Mouse (Mus musculus): ENCODE measurements around the gene Gm20696.
A peak's percentile ranks its signal among the peaks of the same experiment; 100 is the strongest.

Gene Gm20696

DNA sequence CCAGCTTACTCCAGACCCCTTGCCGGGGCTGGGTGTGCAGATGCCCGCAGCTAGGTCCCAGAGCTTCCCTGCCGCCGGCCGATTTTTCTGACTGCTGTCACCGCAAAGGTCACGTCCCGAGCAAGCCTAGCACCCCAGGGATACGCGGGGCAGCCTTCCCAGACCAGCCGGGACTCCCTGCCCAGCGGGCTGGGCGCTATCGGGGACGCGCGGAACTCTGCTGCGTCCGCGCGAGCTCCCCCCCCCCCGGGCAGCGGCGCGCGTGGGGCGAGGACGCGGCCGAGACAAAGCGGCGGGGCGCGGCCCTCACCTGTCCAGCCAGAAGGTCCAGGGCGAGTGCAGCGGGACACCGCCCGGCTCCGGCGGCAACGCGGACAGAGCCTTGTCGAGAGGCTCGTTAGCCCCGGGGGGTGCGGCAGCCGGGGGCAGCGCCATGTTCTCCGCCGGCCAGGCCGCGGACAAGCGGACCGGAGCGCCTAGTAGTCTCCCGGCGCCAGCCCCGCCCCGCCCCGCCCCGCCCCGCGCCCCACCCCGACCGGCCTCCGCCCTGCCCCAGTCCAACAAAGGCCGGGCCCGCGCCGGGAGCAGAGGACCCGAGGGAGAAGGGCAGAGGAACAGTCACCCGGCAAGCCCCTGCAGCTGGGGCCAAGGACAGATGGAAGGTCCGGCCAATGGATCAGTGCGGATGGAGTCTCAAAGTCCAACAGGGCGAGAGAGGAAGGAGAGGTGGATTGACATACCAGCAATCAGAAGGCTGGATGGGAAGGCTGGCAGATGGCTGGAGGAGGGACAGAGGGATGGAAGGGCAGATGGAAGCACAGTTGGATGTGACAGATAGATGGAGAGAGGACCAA, at the start of gene Gm20696, which contains the start of gene Eif4e3:
Gene Gm20696 (minus strand): TSS at position 480 of the 854 bp plus-strand sequence.
Gene Eif4e3 (minus strand): TSS at position 454 of the 854 bp plus-strand sequence.
- DNase-seq (ENCODE audit: low spot score in 2 of 2): peak in 1 of 2 experiments; percentile 71

DNA sequence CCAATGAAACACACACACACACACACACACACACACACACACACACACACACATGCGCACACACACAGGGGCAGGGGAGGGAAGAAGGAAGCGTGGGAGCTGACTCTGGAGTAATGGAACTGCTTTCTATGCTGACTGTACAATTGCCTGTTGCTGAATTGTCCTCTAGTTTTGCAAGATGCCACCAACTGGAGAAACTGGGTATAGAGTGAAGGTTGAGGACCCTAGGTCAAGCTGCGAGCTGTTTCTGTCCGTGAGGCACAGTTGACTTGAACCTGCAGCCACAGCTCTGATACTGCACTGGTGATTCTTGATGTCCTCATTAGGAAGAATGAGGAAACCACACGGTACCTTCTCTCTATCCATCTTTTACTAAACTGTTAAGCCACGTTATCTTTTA, 49.3 kb upstream of the Gm20696 start:
- DNase-seq (ENCODE audit: low spot score in 2 of 2): no peak

DNA sequence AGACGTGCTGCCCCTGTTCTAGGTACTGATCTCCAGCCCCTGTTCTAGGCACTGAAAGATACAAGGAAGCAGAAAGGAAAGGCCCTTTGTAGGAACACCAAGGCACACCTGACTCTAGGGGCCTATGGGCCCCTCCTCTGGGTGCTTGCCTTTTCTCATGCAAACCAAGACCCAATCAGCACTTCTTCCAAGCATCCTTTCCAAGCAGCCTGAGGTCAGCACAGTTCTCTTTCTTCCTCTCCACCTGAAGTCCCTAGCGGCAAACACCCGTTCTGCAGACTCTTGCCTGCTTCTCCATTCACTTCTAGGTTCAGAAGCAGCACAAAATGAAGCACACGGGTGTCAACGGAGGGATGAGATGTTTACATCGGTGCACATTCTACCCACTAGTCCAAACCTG, 48.6 kb upstream of the Gm20696 start:
- DNase-seq (ENCODE audit: low spot score in 2 of 2): no peak

DNA sequence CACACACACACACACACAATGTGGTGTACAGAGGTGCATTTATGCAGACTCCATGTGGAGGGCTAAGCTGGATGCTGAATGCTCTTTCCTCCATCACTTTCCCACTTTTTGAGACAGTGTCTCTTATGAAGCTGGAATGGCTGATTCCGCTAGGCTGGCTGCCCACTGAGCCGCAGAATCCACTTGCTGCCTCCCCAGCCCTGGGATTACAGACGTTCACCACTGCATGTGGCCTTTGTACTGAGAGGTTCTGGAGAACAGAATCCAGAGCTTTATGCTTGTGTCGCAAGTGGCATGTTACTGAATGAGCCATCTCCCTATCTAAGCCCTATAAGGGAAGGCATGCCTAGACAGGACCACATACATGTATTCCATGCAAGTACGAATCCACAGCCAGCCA, 46.7 kb upstream of the Gm20696 start:
- DNase-seq (ENCODE audit: low spot score in 2 of 2): no peak

DNA sequence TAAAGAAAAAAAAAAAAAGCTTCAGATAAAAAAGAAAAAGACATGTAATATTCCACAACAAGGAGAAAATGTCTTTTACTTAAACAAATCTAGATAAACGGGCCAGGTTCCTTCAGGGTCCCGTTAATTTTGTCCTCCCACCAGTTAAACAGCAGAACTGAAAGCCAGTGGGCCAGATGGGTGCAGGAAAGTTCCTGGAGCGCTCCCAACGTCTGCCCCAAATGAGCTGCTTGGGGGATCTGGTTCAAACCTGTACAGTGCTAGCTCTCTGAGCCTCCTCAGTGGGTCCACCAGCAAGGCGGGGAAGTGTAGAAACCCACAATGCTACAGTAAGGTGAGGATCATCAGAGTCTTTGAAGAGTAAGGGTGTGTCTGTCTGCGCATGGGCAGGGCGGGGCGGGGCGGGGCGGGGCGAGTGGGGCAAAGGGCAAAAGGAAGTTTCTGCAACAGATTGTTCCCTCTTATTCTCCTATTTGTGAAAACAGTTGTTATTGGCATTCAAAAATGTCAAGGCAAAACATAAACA, 45.0 kb upstream of the Gm20696 start:
- no peak for DNase-seq (ENCODE audit: low spot score in 2 of 2)

DNA sequence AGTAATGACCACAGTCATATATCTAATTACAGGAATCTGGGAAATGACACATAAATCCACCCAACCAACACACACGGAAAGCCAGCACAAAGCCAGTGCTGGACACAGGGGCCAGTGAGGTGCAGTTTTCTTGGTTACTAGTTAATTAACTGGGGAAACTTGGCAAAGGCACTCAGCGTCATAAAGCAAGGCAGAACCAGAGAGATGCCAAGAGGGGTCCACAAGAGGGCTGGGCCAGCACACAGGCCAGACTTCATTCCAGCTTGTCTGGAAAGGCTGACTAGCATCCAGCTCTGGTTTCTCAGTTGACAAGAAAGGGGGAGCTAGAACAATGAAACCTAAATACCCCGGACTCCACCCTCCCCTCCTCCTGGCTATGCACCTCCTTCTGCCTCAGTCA, 33.9 kb upstream of the Gm20696 start:
- DNase-seq (ENCODE audit: low spot score in 2 of 2): no peak

DNA sequence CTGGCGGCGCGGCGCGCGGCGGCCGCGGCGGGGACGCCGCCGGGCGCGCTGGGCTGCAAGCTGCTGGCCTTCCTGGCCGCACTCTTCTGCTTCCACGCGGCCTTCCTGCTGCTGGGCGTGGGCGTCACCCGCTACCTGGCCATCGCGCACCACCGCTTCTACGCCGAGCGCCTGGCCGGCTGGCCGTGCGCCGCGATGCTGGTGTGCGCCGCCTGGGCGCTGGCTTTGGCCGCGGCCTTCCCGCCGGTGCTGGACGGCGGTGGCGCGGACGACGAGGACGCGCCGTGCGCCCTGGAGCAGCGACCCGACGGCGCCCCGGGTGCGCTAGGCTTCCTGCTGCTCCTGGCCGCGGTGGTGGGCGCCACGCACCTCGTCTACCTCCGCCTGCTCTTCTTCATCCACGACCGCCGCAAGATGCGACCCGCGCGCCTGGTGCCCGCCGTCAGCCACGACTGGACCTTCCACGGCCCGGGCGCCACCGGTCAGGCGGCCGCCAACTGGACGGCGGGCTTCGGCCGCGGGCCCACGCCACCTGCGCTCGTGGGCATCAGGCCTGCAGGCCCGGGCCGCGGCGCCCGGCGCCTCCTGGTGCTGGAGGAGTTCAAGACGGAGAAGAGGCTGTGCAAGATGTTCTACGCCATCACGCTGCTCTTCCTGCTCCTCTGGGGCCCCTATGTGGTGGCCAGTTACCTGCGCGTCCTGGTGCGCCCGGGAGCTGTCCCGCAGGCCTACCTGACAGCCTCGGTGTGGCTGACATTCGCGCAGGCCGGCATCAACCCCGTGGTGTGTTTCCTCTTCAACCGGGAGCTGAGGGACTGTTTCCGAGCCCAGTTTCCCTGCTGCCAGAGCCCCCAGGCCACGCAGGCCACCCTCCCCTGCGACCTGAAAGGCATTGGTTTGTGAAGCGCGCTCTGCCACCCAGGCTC, 26.6 kb upstream of the Gm20696 start:
- peak in 1 of 2 experiments; percentile 52 for DNase-seq (ENCODE audit: low spot score in 2 of 2)

DNA sequence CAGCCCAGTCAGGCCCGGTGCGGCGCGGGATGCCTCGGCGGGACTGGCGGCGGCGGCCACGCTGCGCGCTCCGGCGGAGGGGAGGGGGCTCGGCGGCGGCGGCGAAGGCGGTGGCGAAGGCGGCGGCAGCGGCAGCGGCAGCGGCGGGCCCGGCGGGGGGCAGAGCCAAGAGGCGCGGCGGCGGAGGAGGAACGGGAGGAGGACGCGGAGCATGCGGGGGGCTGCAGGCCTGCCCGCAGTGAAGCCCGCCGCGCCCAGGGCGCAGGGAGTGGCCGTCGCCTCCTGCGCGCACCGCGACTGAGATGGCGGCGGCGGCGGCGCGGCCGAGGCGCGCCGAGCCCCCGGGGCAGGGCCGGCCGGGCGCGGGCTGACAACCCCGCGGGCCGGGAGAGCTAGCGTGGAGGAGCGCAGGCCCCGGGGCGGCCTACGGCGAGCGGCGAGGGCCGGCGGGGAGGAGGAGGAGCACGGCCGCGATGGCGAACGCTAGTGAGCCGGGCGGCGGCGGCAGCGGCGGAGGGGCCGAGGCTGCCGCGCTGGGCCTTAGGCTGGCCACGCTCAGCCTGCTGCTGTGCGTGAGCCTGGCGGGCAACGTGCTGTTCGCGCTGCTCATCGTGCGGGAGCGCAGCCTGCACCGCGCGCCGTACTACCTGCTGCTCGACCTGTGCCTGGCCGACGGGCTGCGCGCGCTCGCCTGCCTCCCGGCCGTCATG, 25.8 kb upstream of the Gm20696 start, which contains the start of gene Gpr27:
Gene Gpr27 (plus strand): TSS at position 474 of the 710 bp plus-strand sequence.
- peak; percentile 38 to 57 for DNase-seq (ENCODE audit: low spot score in 2 of 2)

DNA sequence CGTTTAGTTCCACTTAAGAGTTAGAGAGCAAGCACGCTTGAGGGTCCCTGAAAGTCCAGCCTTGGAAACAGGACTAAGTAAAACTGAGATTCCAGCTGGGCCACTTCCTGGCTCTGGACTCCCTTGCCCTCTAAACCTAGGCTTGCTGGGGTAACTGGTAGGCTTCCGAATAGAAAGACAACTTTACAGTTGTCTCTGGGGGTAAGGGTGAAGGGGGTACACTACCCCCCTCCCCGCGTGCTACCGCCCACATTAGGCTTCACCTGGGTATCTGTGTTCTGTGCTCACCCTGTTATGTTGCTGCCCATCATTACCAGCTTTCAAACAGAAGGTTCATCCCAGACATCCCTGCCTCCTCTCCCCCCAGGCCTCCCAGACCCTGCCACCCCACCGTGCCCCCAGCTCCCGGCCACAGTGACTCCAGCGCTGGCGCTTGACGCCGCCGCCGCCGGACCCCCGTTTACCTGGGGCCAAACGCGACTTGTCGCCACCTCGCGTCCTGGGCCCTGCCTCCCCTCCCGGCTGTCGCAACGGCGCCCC, 25.1 kb upstream of the Gm20696 start:
- DNase-seq (ENCODE audit: low spot score in 2 of 2): no peak

DNA sequence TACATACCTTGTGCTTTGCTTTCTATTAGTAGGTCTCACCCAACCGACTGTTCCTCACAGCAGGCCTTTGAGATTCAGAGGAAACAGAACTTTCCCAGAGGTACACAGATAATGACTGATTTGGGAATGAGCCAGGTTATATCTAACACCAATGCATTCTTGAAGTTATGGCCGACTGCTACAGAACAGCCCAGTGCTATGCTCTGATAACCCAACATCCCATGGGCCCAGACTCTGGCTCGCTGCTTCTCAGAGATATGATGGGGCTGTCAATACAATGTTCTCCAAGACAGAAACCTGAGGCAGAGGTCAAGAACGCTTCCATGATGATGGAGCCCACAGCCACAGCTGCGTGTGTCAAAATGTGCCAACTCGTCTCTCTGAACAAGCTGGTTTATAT, 21.9 kb upstream of the Gm20696 start:
- no peak for DNase-seq (ENCODE audit: low spot score in 2 of 2)

DNA sequence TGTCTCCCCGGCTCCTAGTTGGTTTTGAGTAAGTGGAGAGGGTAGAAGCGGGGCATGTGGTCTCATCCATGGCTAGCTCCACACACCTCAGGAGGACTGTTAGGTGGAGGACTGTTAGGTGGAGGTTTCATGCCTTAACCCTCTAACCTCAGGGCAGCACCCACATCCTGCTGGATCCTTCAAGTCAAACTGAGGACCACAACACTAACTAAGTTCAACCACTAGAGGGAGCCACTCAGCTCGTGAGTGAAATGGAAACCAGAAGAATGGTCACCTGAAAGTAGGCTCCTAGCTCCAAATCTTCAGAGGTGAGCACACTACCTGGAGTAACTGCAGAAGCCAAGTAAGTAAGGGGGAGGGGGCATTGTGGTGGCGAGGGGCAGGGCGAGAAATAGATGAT, 18.3 kb upstream of the Gm20696 start:
- DNase-seq (ENCODE audit: low spot score in 2 of 2): no peak

DNA sequence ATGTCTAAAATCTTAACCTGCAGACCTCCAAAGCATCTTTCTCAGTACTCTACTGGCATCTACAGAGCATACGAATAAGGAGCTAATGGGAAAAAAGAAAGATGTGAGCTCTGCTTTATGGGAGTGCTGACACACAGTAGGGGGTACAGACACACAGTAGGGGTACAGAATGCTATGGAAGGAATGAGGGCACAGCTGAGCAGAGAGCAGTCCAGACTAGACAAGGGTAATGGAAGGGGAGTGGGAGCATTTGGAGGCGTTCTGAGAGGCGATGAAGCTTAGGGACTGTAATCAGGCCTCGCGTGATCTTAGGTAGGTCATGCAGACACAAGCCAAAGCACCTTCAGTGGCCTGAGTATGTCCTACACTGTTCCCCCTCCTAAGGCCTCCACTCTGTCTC, 17.4 kb upstream of the Gm20696 start:
- DNase-seq (ENCODE audit: low spot score in 2 of 2): no peak

DNA sequence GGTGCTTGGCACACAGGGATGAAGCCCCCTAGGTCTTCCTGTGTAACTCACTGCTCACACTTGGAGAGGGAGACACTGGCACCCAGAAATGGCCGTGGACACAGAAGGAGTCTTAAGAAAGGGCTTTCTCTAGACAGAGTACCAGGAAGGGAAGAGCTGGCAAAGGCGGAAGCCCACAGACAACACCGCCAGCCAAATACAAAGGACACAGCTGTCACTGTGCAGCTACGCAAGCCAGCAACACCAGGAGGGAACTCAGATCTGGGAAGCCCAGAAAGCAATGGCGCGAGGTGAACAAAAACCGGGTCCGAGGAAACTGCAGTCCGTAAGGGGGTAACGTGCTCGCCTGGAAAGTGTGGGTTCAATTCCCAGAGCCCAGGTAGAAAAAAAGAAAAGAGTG, 11.5 kb upstream of the Gm20696 start:
- peak in 1 of 2 experiments; percentile 37 for DNase-seq (ENCODE audit: low spot score in 2 of 2)

DNA sequence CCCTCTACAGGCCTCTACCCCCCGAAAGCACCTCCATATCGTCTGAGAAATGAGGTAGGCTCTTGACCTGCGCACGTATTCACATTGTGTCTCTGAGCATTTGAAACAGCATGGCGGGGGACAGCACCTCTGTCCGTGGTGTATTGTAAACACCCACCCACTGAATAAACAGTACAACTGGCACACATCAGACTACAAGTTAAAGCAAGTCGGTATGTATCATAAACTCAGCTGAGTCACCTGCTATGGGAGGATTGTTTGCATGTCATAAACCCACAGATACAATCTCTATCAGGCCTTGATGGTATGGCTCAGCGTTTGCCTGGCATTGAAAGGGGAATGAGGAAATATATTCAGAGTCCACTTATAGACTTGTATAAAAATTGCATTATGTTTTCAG, 10.7 kb upstream of the Gm20696 start:
- no peak for DNase-seq (ENCODE audit: low spot score in 2 of 2)

DNA sequence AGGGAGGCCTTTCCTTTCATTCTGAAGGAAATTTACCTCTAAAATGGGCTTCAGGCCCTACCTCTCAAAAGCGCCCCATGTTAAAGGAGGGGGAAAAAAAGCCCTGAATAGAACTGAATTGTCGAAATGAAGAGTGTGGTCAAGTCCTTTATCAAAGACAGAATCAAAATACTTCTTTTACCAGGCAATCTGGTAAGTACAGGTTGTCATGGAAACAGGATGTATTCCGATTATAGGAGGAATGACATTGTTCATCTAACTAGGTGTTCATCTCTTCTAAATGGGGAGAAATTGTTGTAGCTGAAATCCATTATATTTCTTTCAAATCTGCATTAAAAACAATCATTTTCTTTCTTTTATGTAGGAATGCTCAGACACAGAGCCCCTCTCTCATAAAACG, 7.9 kb upstream of the Gm20696 start:
- DNase-seq (ENCODE audit: low spot score in 2 of 2): no peak

DNA sequence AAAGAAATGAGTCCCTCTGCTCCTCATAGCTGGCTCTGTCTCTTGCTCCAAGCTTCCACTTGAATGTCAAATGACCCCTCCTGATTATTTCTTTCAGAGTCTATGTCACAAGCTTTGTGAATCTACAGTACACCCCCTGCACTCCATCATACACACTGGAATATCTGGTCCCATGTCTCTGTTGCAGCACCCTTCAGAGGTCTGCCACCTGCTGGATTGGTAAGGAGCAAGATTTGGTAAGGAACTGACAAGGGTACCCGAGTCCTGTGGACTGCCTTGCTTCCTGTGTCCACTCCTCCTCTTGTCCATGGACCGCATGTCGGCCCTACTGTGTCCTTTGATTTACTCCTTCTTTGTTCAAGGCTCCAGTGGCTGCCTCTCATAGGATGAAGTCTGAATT, 5.2 kb upstream of the Gm20696 start:
- no peak for DNase-seq (ENCODE audit: low spot score in 2 of 2)

DNA sequence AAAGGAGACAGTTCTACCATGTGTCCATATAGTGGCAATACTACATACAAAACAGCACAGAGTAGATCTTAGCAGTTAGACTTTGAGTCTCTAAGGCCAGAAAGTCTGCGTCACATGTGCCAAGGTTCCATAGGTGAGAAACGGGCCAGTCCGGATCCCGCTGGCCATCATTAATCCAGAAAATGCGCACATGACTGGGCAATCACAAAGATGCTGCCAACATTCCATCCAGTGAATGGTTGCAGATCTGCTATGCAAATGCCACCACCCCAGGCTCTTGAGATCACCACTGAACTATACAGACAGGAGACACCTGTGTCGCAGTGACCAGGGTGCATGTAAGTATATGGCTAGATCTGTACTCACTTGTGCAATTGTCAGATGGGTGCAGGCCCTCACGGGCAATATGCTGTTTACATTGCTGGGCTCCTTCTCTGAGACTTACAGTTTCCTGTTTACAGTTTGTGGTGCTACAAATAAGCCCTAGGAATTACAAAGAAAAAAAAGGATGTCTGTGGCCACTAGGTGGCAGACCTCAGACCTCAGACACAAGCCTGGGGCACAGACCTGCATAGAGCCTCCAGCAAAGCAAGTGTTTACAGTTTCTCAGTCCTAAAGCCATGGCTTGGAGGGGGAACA, 4.0 kb upstream of the Gm20696 start:
- DNase-seq (ENCODE audit: low spot score in 2 of 2): peak in 1 of 2 experiments; percentile 60

DNA sequence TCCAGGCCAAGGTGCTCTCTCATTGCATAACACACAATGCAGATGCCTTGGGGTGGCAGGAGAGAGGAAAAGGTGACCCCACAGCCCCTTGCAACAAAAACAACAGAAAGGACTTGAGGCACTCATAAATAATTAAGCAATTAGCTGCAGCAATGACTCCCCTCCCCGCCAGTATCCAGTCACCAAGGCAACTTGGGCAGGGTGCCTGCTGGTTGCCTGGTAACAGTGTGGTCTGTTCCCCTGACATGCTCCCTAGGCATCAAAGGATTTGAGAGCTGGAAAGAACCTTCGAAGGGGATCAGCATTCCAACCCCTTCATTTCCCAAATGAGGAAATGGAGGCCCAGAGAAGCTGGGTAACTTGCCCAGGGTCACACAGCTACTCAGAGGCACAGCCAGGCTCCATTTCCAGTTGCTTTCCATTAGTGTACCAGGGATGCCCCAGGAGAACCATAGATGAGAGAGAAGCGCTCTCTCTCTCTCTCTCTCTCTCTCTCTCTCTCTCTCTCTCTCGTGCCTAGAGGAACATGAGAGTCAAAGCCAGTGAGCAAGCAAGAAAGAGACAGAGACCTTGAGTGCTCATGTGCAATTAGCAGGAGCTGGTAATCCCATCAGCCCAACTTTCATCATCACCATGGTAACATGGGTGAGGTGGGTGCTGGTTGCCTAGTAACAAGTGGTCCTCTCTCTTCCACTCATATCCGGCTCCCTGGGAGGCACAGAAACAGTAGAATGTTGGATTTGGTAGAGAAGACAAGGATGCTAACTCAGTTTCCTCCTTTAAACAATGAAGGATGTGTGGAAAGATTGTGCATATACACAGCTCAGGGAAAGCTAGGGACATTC, 3.1 kb upstream of the Gm20696 start:
- peak; percentile 55 to 82 for DNase-seq (ENCODE audit: low spot score in 2 of 2)

DNA sequence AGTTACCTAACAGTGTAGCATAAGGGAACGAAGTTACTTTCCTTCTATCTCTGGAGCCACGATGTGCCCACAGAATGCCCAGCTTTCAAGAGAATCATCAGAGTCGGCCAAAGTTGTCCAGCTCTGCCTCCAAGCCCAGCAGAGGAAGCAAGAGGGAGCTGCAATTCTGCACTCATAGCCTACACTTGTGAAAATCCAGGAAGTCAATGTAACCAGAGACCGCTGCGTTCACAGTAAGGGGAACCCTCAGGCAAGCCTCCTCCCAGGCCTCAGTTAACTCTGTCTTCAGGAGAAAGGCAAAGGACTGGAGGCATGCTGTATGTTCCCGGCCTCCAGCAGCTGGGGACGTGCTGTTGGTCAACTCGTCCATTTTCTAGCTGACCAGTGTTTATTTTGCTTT, 693 bp upstream of the Gm20696 start:
- peak in 1 of 2 experiments; percentile 22 for DNase-seq (ENCODE audit: low spot score in 2 of 2)
